Mouse (Mus musculus) ES-Bruce4 (cell line): ENCODE results near the gene Pfkm.

Source experiments
- CTCF ChIP-seq: IDR thresholded peaks from one replicate; pipeline ENCODE4 v1.8.1; 2011; ENCODE audit warnings: low read depth, low read length
- EP300 ChIP-seq: IDR thresholded peaks from 2 replicates; pipeline ENCODE4 v1.6.1; 2011; ENCODE audit warnings: low read depth, low read length; ENCODE audit not compliant: insufficient read depth
- POLR2A ChIP-seq: IDR thresholded peaks from one replicate; pipeline ENCODE4 v1.8.1; 2011; ENCODE audit warnings: low read length; ENCODE audit not compliant: insufficient read depth

GRCm38 (mm10) chr15:98088889-98089288 is 3.5 kb upstream of the Pfkm start:
- TF ChIP-seq CTCF (no peak), EP300 (no peak), POLR2A (no peak)
